Comparison of ENCODE assay signal across 1 mouse cellular context in the genomic region with DNA sequence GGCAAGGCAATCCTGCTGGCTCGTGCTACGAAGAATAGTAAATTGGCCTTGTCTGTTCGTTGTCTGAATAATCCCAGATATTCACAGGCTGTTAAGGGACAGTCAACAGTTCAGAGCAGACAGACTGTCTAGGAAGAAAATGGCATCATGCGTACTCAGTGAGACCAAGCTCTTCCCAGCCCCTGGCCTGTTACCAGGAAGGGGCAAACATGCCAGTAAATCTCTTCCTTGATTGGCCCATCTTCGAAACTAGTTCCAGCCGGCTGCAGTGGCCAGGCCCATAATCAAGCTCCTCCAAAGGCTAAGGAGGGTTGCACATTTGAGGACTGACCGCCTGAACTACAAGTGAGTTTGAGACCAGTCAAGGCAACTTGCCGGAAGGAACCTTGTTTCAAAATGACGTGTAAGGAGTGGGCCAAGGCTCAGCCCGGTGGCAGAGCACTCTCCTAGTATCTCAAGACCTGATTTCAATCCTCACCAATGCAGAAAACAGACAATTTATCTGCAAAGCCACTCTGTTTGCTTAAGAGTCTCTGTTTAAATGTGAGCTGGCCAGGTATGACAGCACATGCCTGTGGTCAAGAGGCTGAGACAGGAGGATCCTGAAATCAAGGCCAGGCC.
TF ChIP-seq lines count a peak whose summit lies in the region.

No protein-coding gene starts in this region.

TF ChIP-seq in CH12.LX, 34 proteins besides CTCF, POLR2A, EP300 and RAD21 (continued from another document):
- TF ChIP-seq JUN (IDR thresholded peaks at IDR 0.05; ENCODE audit: insufficient read depth, low read depth, low read length) (peak; percentile 81), RCOR1 (conservative IDR thresholded peaks at IDR 0.05; ENCODE audit: low read depth, low read length) (peak; percentile 59; the same call in 1 of the 2 replicates)
